Mouse (Mus musculus) MEL (cell line): ENCODE results near the gene Eif2b3.

Experiments used
- CTCF ChIP-seq, 3 experiments: IDR thresholded peaks in 2 of 3; conservative IDR thresholded peaks in 1 of 3; 2 replicates each; pipeline ENCODE4 v1.5.1; 2011 to 2012; ENCODE audit warnings: low read length in 3 of 3, low read depth in 2 of 3, mild to moderate bottlenecking in 2 of 3, improper control_type of control experiment in 1 of 3, inconsistent platforms in 1 of 3, mixed read lengths in 1 of 3, moderate library complexity in 1 of 3; ENCODE audit not compliant: control insufficient read depth in 1 of 3, insufficient read depth in 1 of 3, poor library complexity in 1 of 3, severe bottlenecking in 1 of 3
- EP300 ChIP-seq, 2 experiments: IDR thresholded peaks; 2 replicates each; pipeline ENCODE4 v1.6.1; 2011; ENCODE audit warnings: improper control_type of control experiment in 2 of 2, low read length in 2 of 2, low read depth in 1 of 2, mild to moderate bottlenecking in 1 of 2
- GABPA ChIP-seq: IDR thresholded peaks from 2 replicates; pipeline ENCODE4 v1.6.1; 2012; ENCODE audit warnings: low read depth, mild to moderate bottlenecking, inconsistent platforms, low read length, improper control_type of control experiment, moderate library complexity
- MAFK ChIP-seq: IDR thresholded peaks from 2 replicates; pipeline ENCODE4 v1.6.1; 2011; ENCODE audit warnings: low read depth, mild to moderate bottlenecking, low read length, improper control_type of control experiment, borderline replicate concordance
- NRF1 ChIP-seq: IDR thresholded peaks from 2 replicates; pipeline ENCODE4 v1.6.1; 2014; ENCODE audit warnings: low read depth, mild to moderate bottlenecking, inconsistent platforms, low read length, improper control_type of control experiment, moderate library complexity; ENCODE audit not compliant: poor library complexity, insufficient read depth, severe bottlenecking
- POLR2A ChIP-seq, 2 experiments: IDR thresholded peaks; 2 replicates each; pipeline ENCODE4 v1.6.1; 2011 to 2012; ENCODE audit warnings: low read length in 2 of 2, mild to moderate bottlenecking in 2 of 2, control low read depth in 1 of 2, improper control_type of control experiment in 1 of 2, low read depth in 1 of 2, moderate library complexity in 1 of 2; ENCODE audit not compliant: control insufficient read depth in 1 of 2, insufficient read depth in 1 of 2, poor library complexity in 1 of 2
- TAL1 ChIP-seq: IDR thresholded peaks from 2 replicates; pipeline ENCODE4 v1.6.1; 2012; ENCODE audit warnings: mild to moderate bottlenecking, inconsistent platforms, low read length, moderate library complexity, mixed read lengths
- ZMIZ1 ChIP-seq: IDR thresholded peaks from 2 replicates; pipeline ENCODE4 v1.6.1; 2012; ENCODE audit warnings: low read depth, mild to moderate bottlenecking, inconsistent platforms, low read length, improper control_type of control experiment, moderate library complexity
- ZNF384 ChIP-seq: IDR thresholded peaks from 2 replicates; pipeline ENCODE4 v1.6.1; 2012; ENCODE audit warnings: low read depth, mild to moderate bottlenecking, inconsistent platforms, low read length, improper control_type of control experiment

DNA sequence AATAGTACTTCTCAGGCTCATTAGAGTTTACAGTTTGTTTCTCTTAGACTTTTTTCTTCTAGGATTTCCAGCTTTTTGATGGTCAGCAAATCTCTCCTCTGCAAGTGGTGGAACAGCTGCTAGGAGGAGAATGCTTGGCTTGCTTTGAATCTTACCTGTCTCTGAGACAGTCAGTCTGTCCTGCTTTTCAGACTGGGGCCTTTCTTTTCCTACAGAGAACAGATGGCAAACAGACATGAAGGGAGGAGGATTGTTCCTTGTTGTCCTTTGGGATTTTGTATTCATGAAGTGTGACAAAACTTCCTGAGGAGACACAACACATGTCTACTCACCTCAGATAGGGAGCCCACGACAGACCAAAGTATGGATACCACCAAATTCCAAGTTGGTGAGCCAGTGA is 21.6 kb downstream of the Eif2b3 start:
- no peak for TF ChIP-seq CTCF (IDR thresholded peaks at IDR 0.05 in 2 of 3, conservative IDR thresholded peaks at IDR 0.05 in 1 of 3; ENCODE audit: control insufficient read depth in 1 of 3, insufficient read depth in 1 of 3, low read depth in 2 of 3, low read length in 3 of 3, poor library complexity in 1 of 3, severe bottlenecking in 1 of 3)
- no peak for TF ChIP-seq EP300 (IDR thresholded peaks at IDR 0.05; ENCODE audit: low read depth in 1 of 2, low read length in 2 of 2)
- TF ChIP-seq NRF1: no peak
- no peak for TF ChIP-seq ZNF384
- TF ChIP-seq TAL1: no peak
- TF ChIP-seq GABPA: no peak
- TF ChIP-seq POLR2A (IDR thresholded peaks at IDR 0.05; ENCODE audit: control insufficient read depth in 1 of 2, insufficient read depth in 1 of 2, low read depth in 1 of 2, low read length in 2 of 2, poor library complexity in 1 of 2): no peak
- no peak for TF ChIP-seq MAFK
- no peak for TF ChIP-seq ZMIZ1
